Mouse (Mus musculus): ENCODE measurements around the gene 1700037H04Rik.

1700037H04Rik gene

DNA sequence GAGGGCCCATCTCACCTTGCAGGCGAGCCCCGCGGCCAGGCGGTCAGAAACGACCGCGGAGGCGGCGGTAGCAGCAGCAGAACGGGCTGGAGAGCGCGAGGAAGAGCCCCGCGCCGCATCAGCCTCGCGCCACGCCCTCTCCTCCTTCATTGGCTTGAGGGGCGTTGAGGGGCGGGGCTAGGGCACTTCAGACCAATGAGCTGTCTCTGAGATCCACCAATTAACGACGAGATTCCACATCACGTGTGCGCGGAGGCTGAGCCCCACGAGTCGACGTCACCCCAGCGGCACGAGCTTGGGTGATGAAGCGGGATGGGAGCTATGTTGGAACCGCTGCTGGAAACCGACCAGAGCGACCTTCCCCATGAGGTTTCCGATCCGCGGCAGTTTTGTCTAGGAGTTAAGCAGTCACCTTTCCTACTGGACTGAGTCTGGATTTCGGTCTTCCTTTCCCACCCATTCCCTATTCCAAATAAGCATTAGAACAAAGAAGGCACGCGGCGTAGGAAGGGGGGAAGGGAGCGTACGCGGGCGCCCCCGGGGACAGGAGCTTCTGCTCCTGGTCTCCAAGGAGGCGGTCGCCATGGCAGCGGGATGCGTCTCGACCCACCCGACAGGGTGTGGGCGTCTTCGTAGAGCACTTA, at the start of gene 1700037H04Rik:
1700037H04Rik (minus strand) TSS at position 144 of the 644 bp plus-strand sequence.
- peak; percentile 96 for ATAC-seq (ENCODE audit: low TSS enrichment)

DNA sequence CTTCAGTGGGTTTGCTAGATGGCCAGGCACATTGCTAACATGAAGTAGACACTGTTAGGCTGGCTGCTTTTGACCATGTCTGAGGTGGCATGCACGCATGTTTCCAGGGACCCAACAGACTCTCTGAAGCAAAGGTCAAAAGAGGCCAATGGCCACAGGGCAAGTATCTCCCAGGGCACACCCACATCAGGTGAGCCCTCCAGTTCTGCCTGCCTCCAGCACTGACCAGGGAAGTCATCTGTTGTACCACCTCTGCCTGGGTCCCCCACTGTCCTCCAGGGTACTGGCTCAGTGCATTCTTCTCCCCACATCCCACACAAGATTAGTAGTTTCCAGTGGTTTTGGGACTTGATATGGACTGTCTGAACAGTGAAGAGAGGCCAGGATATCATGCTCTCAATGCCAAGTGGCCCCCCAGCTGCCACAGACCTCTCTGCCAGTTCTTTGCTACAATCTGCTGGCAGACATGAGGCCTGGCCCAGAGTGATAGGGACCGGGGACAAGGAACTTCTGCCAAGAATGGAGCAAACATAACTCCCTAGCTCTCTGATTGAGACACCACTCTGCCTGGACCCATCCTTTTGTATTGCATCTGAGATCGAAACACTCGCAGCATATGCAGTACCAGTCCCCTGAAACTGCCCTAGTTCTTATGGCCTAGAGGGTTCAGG, 49.4 kb upstream of the 1700037H04Rik start:
- ATAC-seq (ENCODE audit: low TSS enrichment) = no peak

GRCm38 (mm10) chr2:131208356-131208755, 48.5 kb upstream of the 1700037H04Rik start:
- no peak for ATAC-seq (ENCODE audit: low TSS enrichment)

- no peak for ATAC-seq (ENCODE audit: low TSS enrichment)
Observed at GRCm38 (mm10) chr2:131206778-131207177, 46.9 kb upstream of the 1700037H04Rik start, which contains the start of gene Ap5s1. Gene Ap5s1, plus strand, starts transcription at chr2:131207078.

DNA sequence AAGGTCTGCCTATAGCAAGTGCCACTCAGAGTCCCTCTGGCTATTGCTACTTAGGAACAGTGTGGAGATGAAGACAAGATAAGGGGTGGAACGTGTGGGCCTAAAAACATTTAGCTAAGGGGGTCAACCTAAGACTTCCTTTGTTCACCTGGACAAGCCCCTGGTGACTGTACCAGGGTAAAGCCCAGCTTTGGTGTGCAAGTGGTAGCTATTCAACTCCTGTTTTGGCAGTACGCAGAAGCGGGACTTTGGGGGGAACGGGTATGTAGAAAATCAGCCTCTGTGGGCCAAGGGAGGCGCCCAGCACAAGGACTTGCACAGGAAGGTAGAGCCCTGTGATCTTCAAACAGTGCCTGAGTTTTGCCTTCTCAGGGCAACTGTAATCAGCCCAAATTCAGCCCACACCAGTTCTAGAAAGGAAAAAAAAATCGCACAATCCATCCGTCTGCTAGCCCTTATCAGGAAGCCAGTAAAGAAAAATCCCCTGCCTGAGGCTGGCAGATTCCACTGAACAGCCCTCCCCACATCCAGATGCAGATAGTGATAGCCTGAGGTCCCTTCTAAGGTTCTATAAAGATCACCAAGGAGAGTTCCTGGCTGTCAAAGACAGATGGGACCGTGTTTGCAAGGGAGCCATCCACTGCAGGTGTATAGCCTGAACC, 45.8 kb upstream of the 1700037H04Rik start:
- ATAC-seq (ENCODE audit: low TSS enrichment) = no peak

- peak; percentile 74 for ATAC-seq (ENCODE audit: low TSS enrichment)
Observed at GRCm38 (mm10) chr2:131204410-131204981, 44.6 kb upstream of the 1700037H04Rik start.

GRCm38 (mm10) chr2:131203816-131204409, 44.0 kb upstream of the 1700037H04Rik start:
- no peak for ATAC-seq (ENCODE audit: low TSS enrichment)

DNA sequence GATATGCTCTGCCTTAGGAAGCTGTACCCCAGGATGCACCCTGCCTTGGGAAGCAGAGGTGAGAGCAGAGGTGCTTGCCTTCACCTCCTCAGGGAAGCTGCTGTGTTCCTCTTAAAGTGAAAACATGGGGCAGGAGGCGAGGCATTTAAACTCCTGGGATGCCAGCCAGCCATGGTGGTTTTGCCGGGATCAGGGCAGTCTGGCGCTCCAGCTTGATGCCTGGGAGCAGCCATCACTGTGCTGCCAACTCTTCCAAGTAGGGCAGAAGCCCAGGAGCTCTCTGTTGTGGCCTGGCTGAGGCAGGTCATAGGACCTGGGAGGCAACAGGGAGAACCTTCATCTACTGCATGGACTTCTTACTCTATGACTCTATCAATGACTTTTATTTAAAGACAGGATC, 41.4 kb upstream of the 1700037H04Rik start:
- ATAC-seq (ENCODE audit: low TSS enrichment) = no peak

GRCm38 (mm10) chr2:131200710-131201109, 40.8 kb upstream of the 1700037H04Rik start:
- ATAC-seq (ENCODE audit: low TSS enrichment) = no peak

- no peak for ATAC-seq (ENCODE audit: low TSS enrichment)
Observed at GRCm38 (mm10) chr2:131196606-131197316, 36.9 kb upstream of the 1700037H04Rik start.

DNA sequence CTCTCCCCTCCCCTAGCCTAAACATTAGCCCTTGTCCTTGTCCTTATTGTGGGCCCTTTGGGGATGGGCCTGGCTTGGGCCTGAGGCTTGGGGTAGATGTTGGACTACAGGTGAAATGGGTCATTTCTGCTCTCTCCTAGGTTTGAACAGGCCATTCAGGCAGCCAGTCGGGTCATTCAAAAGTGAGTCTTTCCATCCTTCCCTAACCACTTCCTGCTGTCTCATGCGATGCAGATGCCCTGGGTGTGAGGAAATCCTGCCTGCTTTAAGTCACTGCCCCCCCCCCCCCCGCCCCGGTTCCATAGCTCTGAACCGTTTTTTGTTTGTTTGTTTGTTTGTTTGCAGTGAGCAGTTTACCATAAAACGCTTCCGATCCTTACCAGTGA, 31.1 kb upstream of the 1700037H04Rik start:
- ATAC-seq (ENCODE audit: low TSS enrichment) = no peak

- no peak for ATAC-seq (ENCODE audit: low TSS enrichment)
Observed at GRCm38 (mm10) chr2:131190344-131191004, 30.6 kb upstream of the 1700037H04Rik start.

DNA sequence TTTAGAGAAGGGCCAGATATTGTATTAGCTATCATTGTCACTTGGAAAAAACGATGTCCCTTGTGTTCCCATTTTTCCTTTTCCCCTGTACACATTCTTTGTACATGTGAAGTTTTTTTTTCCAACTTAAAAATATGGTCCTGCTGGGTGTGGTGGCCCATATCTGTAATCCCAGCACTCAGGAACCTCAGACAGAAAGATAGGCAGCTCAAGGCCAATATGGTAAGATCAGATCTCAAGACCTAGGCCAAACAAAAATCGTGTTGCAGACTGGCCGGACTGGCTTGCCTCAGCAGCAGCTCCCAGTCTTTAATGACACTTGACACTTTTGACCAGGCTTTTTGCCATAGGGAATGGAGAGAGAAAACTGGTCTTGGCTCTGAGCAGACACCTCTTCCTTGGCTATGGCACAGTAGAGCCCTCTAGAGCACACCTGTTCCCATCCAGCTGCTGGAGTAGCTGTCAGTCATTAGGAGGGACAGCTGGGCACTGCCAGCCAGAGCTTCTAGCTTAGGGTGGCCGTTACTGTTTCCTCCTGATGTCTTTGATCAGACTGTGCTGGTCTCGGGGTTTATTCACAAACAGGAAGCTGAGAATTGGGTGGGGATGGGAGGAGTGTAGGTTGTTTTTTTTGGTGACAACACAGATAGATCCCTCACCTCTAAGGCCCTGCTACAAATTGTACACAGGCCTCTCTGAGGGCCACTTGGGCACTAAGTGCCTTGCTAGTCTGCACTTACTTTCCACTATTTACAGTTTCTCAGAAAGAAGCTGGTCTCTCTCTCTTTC, 29.8 kb upstream of the 1700037H04Rik start:
- ATAC-seq (ENCODE audit: low TSS enrichment) = no peak

DNA sequence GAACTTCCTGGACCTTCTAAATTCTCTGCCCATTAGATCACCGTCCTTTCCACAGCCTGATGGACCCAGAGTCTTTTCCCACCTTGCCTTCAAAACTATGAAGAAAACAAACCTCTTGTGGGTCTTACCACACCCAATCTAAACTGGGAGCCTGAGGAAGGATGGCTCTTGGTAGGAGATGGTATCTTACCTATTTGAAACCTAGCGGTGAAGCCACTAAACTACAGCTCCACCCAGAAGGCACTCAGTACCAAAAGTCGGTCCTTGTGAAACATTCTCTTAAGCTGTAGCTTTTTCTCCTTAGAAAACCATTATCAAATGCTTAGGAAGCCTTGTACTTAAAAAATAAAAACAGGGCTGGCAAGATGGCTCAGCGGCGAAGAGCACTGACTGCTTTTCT, 28.4 kb upstream of the 1700037H04Rik start:
- ATAC-seq (ENCODE audit: low TSS enrichment) = no peak

DNA sequence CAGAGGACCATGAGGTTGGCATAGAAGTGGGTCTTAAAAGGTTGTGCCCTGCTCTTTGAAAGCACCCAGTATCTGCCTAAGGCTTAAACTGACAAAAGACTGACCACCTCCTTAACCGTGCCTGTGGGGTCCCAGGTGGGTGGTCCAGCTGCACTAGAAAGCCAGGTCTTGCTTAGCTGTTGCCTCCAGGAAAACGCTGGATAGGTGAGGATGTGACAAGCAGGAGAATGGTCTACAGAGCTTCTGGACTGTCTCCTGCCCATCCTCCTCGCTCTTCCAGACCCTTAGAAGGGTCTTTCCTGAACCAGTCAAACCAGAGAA, 27.7 kb upstream of the 1700037H04Rik start:
- ATAC-seq (ENCODE audit: low TSS enrichment) = no peak

GRCm38 (mm10) chr2:131186771-131187601, 27.1 kb upstream of the 1700037H04Rik start, which contains the start of the genes Cdc25b and Spef1:
Gene Cdc25b, plus strand, starts transcription at chr2:131186949.
Gene Spef1, minus strand, starts transcription at chr2:131187282.
- peak; percentile 96 for ATAC-seq (ENCODE audit: low TSS enrichment)

DNA sequence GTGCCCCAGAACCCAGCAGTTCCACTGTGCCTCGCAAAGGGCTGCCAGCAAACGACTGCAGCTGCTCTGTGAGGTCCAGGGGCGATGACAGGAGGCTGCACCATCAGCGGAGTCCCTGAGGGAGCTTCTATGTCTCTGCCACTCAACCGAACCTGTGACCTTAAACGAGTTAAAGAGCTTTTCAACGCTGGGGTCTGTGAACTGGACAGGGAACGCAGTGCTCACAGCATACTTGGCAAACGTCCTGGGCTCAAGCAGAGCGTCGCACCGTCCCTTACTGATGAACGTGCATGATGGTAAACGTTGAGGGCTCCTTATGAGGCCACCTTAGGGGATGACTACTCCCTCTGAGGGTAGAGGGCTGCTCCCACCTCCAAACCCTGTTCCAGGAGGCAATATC, 26.5 kb upstream of the 1700037H04Rik start:
- ATAC-seq (ENCODE audit: low TSS enrichment) = peak; percentile 8; the same call in 1 of the 2 replicates

DNA sequence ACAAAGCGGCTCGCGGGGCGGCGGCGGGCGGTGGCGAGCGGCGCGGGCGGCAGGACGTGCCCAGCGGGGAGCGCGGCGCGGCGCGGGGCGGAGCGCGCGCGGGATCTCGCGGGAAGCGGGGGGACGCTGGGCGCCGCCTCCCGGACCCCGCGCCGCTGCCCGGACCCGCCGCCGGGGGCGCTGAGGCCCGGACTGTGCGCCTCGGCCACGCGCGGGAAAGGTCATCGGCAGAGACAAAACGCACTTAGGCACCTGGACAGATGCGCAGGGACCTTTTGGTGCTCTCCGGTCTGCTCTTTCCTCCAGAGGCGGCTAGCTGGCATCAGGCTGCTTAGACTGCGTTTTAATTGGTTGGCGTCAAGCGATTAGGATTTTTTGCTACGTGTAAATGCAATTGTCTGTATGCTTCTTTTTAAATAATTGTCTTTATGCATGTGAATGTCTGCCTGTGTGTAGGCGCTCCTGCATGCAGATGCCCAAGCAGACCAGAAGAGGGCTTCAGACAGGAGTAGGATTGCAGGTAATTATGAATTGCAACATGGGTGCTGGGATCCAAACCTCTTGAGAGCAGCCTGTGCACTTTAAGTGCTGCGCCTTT, 20.2 kb upstream of the 1700037H04Rik start, which contains the start of gene Cenpb:
Cenpb (minus strand) TSS at position 78 of the 598 bp plus-strand sequence.
- ATAC-seq (ENCODE audit: low TSS enrichment) = peak; percentile 85
